Mouse (Mus musculus) forebrain, embryonic 10.5 days (tissue): Measurements from ENCODE around the gene Lrrc28. TPM values are rescaled to one million over a fixed set of nuclear protein-coding genes. Genes with fewer than 3 reads are reported as not detected.

Experiments
- DNase-seq: peaks from one replicate; pipeline ENCODE4 v3.0.0-alpha.2; 2017; ENCODE audit warnings: low spot score; ENCODE audit errors: extremely low spot score
- H3K27ac ChIP-seq: fragments of 300-500 bp; sonication (generic); 2 replicates; pipeline ENCODE4 v1.5.1; 2016; ENCODE audit warnings: mild to moderate bottlenecking
- H3K27me3 ChIP-seq: fragments of 300-500 bp; sonication (generic); 2 replicates; pipeline ENCODE4 v1.6.1; 2016; ENCODE audit warnings: mild to moderate bottlenecking; ENCODE audit not compliant: poor library complexity, severe bottlenecking
- H3K36me3 ChIP-seq: fragments of 300-500 bp; sonication (generic); replicated peaks from 2 replicates; pipeline ENCODE4 v1.6.1; 2016; ENCODE audit warnings: mild to moderate bottlenecking, moderate library complexity
- H3K4me1 ChIP-seq: fragments of 300-500 bp; sonication (generic); 2 replicates; pipeline ENCODE4 v1.6.1; 2016
- H3K4me3 ChIP-seq: fragments of 300-500 bp; sonication (generic); 2 replicates; pipeline ENCODE4 v1.5.1; 2016; ENCODE audit warnings: mild to moderate bottlenecking, moderate library complexity
- H3K9me3 ChIP-seq: fragments of 300-500 bp; sonication (generic); 2 replicates; pipeline ENCODE4 v1.6.1; 2016; ENCODE audit warnings: mild to moderate bottlenecking, moderate library complexity
- WGBS: fragments of 180-500 bp; shearing (Covaris S2); methylation state at CpG from one replicate; pipeline ENCODE4 v1.1.7; 2016; 5-methylcytosine and 5-hydroxymethylcytosine counted together
- polyA plus RNA-seq: library from polyadenylated mRNA; unstranded; fragments of >200 nt; fragmentation: Nextera tagmentation; extraction: Ambion mirVana; gene quantifications from 2 replicates; pipeline ENCODE4 v1.2.1, GENCODE M21; 2016

Lrrc28 gene
- polyA plus RNA-seq, 1 experiment from 2014 or later = 16.7 TPM

DNA sequence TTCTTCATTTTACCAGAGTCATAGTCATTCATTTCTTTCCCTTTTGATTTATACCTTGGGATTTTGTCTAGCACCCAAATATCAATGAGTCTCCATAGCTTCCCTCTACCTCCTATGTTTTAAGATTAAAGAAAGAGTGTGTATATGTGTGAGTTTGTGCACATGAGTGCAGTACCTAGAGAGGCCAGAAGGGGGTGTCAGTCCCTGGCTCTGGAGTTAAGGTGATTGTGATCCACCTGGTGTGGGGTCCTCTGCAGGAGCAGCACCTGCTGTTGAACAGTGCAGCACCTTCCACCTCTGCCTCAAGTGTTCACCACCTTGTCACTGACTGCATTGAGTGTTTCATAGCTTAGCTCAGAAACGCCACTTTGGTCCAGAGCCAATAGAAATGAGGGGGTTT is 25.9 kb upstream of the Lrrc28 start:
- Histone ChIP-seq H3K27me3 (no peaks in the 10 kb centered on the region), H3K4me1 (no peaks in the 10 kb centered on the region), H3K4me3 (no peak overlapping the region), H3K9me3 (peaks cover 4% of the 10 kb centered on the region; the same call in 1 of the 2 replicates), H3K27ac (no peak overlapping the region), H3K36me3 (peaks cover 81% of the 10 kb centered on the region)
- 91% methylated on average over 1 of the region's 1 CpGs for WGBS
- DNase-seq = no peak

DNA sequence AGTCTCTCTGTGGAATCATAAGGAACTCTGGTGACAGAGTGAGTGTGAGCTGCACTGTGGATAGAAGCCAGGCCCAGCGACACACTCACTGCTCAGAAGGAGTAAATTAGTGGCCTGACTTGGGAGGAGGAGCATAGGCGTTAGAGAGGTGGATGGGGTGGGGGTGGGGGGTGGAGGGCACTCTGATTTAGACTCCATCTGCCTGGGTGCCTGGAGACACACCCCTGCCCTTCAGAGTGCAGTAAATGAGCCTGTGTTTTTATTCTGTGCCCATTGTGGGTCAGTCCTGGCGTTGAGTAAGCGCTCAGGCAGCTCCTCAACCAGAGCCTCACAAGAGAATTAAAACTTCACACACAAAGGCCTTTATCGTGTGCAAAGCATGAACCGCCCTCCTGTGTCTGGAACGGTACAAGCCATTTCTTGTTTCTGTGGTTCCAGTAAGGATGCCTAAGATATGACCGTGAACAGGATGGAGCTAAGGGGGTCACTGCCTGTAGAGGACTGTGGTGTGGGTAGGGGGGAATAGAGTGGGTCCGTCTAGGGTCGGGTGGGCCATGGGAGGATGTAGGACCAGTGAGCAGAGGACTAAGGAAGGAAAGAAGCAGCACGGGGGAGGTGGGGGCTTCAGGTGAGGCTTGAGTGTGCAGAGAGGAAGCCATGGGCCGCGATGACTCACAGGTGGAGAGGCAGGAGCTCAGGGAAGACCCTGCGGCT is 19.1 kb upstream of the Lrrc28 start:
- peak overlapping the region; percentile 36; the same call in 1 of the 2 replicates for H3K27ac ChIP-seq
- no peaks in the 10 kb centered on the region for H3K27me3 ChIP-seq
- WGBS = 85% methylated on average over 14 of the region's 14 CpGs
- H3K4me1 ChIP-seq = peaks cover 10% of the 10 kb centered on the region
- H3K9me3 ChIP-seq = no peaks in the 10 kb centered on the region
- H3K4me3 ChIP-seq = no peak overlapping the region
- H3K36me3 ChIP-seq = peaks cover 69% of the 10 kb centered on the region
- no peak for DNase-seq

DNA sequence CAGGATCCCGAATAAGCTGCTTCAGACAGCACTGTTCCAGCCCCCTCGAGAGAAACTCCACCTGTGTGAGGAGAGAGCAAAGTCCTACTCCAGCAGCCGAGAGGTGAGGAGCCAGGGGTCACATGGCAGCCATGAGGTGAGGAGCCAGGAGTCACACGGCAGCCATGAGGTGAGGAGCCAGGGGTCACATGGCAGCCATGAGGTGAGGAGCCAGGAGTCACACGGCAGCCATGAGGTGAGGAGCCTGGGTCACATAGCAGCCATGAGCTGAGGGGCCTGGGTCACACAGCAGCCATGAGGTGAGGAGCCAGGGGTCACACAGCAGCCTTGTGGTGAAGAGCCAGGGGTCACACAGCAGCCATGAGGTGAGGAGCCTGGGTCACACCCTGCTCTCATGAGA is 17.4 kb upstream of the Lrrc28 start:
- Histone ChIP-seq H3K4me3 (no peak overlapping the region), H3K27me3 (no peaks in the 10 kb centered on the region), H3K4me1 (peaks cover 10% of the 10 kb centered on the region), H3K9me3 (no peaks in the 10 kb centered on the region; the same call in 1 of the 2 replicates), H3K36me3 (peaks cover 59% of the 10 kb centered on the region), H3K27ac (no peak overlapping the region)
- DNase-seq = no peak
- whole genome bisulfite sequencing = 86% methylated on average over 5 of the region's 5 CpGs

DNA sequence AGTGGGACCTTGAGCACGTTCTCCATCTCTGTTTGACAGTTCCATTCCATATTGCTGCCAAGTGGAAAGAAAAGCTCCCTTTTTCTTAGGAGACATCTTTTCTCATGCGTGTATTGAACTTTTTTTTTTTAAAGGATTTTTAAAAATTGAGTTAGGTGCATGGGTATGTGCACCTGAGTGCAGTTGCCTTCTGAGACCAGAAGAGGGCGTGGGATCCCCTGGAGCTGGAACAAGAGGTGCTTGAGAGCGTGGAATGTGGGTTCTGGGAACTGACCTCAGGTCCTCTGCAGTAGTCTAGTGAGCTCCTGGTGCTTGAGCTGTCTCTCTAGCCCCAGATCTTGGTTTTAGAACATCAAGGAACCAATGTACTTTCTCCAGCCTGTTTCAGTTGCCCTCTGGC is 13.0 kb upstream of the Lrrc28 start:
- 83% methylated on average over 4 of the region's 4 CpGs for WGBS
- H3K4me3 ChIP-seq = no peak overlapping the region
- peaks cover 26% of the 10 kb centered on the region for H3K36me3 ChIP-seq
- no peaks in the 10 kb centered on the region for H3K27me3 ChIP-seq
- no peak overlapping the region for H3K27ac ChIP-seq
- no peaks in the 10 kb centered on the region; the same call in 1 of the 2 replicates for H3K9me3 ChIP-seq
- DNase-seq = no peak
- H3K4me1 ChIP-seq = peaks cover 16% of the 10 kb centered on the region

DNA sequence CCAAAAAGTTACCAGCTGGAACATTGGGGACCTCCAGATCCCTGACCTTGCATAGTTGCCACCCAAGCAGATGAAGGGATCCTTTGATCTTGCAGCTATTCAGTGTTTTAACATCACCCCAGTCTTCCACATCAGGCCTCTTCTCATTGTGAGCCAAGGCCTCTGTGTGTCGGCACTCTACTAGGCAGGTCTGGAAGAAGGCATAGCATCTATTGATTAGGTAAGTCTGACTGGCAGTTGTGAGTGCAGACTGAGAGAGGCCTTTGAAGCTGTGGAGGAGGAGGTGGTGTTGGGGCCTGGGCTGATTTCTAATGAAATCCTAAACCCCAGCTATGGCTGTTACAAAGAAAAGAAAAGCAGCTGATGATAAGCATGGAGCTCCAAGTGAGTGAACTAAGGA is 10.1 kb upstream of the Lrrc28 start:
- H3K4me3 ChIP-seq = peak overlapping the region; percentile 38
- DNase-seq = peak; percentile 45
- no peaks in the 10 kb centered on the region for H3K27me3 ChIP-seq

DNA sequence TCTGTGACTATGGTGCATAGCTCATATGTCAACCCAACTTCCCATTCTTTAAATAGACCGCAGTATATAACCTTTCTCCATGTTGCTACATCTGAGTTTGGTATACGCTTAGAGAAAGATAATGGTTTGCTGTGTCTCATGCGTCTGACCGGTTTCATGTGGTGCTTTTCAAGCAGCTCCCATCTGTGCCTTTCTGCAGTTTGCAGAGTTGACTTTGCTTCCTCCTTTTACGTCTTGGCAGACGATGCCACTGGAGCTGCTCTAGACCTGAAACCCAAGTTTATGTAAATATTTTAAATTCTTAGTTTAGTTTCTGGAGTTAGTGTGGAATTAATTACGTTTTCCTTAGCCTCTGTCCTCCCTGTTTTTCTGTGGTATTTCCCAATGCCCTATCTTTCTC is 9.6 kb upstream of the Lrrc28 start:
- 89% methylated on average over 7 of the region's 7 CpGs for WGBS
- no peaks in the 10 kb centered on the region for H3K27me3 ChIP-seq
- H3K9me3 ChIP-seq = no peaks in the 10 kb centered on the region; the same call in 1 of the 2 replicates
- H3K4me1 ChIP-seq = peaks cover 32% of the 10 kb centered on the region
- no peak overlapping the region for H3K4me3 ChIP-seq
- DNase-seq = no peak
- H3K36me3 ChIP-seq = peaks cover 16% of the 10 kb centered on the region; the same call in 1 of the 2 replicates
- 0 out of 2 replicates have a peak overlapping the region, but pooled peaks have one; percentile 82 for H3K27ac ChIP-seq

More for the DNA sequence above, 10.1 kb upstream of the Lrrc28 start:
- 22% methylated on average over 1 of the region's 1 CpGs for WGBS
- H3K36me3 ChIP-seq = peaks cover 16% of the 10 kb centered on the region; the same call in 1 of the 2 replicates
- peaks cover 27% of the 10 kb centered on the region for H3K4me1 ChIP-seq
- H3K27ac ChIP-seq = peak overlapping the region; percentile 82
- no peaks in the 10 kb centered on the region; the same call in 1 of the 2 replicates for H3K9me3 ChIP-seq

DNA sequence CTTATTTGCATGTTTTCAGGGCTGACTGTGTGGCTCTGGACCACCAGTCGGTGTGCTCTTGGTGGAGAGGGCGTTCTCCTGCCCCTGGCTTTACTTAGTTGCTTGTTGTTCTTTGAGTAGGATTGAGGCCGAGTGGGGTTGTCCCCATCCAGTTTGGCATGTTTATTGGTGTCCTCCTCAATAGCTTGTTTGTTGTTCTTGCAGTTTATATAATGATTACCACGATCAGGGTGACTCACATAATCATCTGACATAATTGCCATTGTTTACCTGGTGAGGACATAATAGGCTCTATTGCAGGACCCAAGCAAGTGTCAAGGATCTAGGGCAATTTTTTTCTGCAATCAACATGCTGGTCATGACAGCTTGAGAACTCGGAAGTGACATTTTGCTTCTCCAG is 7.1 kb upstream of the Lrrc28 start:
- H3K4me3 ChIP-seq = no peak overlapping the region
- DNase-seq = no peak
- WGBS = 86% methylated on average over 5 of the region's 5 CpGs
- no peaks in the 10 kb centered on the region for H3K9me3 ChIP-seq
- no peak overlapping the region for H3K27ac ChIP-seq
- H3K36me3 ChIP-seq = peaks cover 9% of the 10 kb centered on the region; the same call in 1 of the 2 replicates
- H3K27me3 ChIP-seq = no peaks in the 10 kb centered on the region
- peaks cover 49% of the 10 kb centered on the region for H3K4me1 ChIP-seq

DNA sequence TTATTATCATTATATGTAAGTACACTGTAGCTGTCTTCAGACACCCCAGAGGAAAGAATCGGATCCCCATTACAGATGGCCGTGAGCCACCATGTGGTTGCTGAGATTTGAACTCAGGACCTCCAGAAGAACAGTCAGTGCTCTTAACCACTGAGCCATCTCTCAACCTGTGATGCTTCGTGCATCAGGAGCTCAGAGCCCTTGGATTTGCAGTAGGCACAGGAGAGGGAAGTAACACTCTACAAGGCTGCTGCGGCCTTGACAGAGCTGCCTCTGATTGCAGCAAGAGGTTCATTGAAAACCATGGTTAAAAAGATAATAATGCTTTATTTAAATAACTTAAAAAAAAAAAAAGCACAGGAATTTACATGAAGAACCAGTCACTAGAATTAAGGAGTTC is 3.3 kb upstream of the Lrrc28 start:
- no peaks in the 10 kb centered on the region for H3K27me3 ChIP-seq
- H3K4me3 ChIP-seq = peak overlapping the region; percentile 67
- peaks cover 54% of the 10 kb centered on the region for H3K4me1 ChIP-seq
- 81% methylated on average over 4 of the region's 4 CpGs for WGBS
- DNase-seq = no peak
- no peaks in the 10 kb centered on the region for H3K36me3 ChIP-seq
- H3K27ac ChIP-seq = 0 out of 2 replicates have a peak overlapping the region, but pooled peaks have one; percentile 89
- no peaks in the 10 kb centered on the region for H3K9me3 ChIP-seq

DNA sequence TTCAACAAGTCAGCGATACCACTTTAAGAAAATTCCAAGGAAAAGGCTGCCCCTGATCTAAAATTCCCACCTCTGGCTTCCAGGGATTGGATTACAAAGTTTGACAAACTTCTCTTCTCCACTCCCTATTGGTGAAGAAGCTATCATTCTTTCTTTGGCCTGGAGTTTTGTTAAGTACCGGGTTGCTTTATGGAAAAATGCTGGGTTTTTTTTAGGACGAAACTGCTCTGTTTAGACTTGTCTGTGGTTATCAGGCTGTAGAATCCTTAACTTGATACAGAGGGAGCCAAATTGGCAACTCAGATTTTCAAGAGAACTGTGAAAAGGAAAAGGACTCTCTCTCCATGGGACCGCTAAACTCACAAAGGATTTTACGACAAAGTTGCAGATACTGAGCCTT is 2.2 kb upstream of the Lrrc28 start, which contains the start of gene Ttc23:
Gene Ttc23 (plus strand): TSS at position 134 of the 400 bp plus-strand sequence.
- 2% methylated on average over 5 of the region's 5 CpGs for WGBS
- Histone ChIP-seq H3K27me3 (no peaks in the 10 kb centered on the region), H3K4me1 (peaks cover 53% of the 10 kb centered on the region), H3K36me3 (no peaks in the 10 kb centered on the region), H3K4me3 (peak within 1 kb of the TSS; percentile 79), H3K9me3 (no peaks in the 10 kb centered on the region), H3K27ac (peak within 1 kb of the TSS; percentile 90)
- no peak for DNase-seq

DNA sequence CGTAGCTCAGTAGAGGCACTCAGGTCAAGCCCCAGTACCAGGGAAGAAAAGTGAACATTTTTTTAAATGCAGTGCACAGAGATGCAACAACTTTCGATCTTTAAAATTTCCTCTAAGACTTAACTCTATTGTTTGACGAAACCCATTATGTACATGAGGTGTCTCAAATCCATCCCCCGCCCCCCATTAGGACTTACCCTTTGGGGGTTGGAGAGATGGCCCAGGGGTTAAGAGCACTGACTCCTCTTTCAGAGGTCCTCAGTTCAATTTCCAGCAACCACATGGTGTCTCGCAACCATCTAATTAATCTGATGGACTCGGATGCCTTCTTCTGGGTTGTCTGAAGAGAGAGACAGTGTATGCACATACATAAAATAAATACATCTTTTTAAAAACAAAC is 1.1 kb upstream of the Lrrc28 start:
- no peak for DNase-seq
- Histone ChIP-seq H3K4me3 (peak overlapping the region; percentile 79), H3K27ac (peak overlapping the region; percentile 90), H3K9me3 (no peaks in the 10 kb centered on the region), H3K4me1 (peaks cover 49% of the 10 kb centered on the region), H3K36me3 (no peaks in the 10 kb centered on the region), H3K27me3 (no peaks in the 10 kb centered on the region)
- 5% methylated on average over 6 of the region's 6 CpGs for WGBS

DNA sequence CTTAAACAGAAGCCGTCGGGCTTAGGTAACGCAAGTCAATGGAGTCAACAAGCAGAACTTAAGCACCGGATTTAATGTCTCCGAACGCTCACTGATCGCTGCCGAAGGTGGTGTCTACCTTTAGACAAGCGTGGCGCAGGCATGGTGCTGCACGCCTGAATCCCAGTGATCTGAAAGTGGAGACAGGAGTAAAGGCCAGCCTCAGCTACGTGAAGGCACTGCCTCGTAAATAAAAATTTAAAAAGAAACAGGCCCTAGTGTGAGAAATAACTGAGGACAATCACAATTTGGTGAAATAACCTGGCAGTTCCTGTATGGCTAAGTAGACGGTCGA is 580 bp upstream of the Lrrc28 start:
- Histone ChIP-seq H3K9me3 (no peaks in the 10 kb centered on the region), H3K27me3 (no peaks in the 10 kb centered on the region), H3K4me1 (peaks cover 49% of the 10 kb centered on the region), H3K27ac (peak overlapping the region; percentile 90), H3K36me3 (no peaks in the 10 kb centered on the region), H3K4me3 (peak overlapping the region; percentile 79)
- 0% methylated on average over 15 of the region's 15 CpGs for WGBS
- DNase-seq = no peak

DNA sequence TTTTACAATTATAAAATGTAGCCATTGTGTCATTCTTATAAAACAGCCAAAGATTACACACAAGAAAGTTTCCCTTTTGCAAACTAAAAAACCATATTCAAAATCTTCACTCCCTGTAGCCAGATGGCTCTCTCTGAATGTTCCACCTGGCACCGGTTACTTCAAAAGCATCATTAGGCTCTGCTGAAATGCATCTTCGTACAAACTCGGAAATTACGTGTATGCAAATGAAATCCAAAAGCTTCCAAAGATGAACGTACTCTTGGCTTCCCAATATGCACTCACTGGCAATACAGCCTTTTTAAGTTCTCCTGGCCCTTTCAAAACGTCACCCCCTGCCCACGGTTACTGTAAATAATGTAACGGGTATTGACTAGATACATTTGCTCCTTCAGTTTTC is 777 bp downstream of the Lrrc28 start:
- WGBS = 47% methylated on average over 8 of the region's 8 CpGs
- Histone ChIP-seq H3K27me3 (no peaks in the 10 kb centered on the region), H3K4me3 (peak overlapping the region; percentile 79), H3K27ac (no peak overlapping the region), H3K36me3 (no peaks in the 10 kb centered on the region), H3K9me3 (no peaks in the 10 kb centered on the region), H3K4me1 (peaks cover 38% of the 10 kb centered on the region)
- no peak for DNase-seq

DNA sequence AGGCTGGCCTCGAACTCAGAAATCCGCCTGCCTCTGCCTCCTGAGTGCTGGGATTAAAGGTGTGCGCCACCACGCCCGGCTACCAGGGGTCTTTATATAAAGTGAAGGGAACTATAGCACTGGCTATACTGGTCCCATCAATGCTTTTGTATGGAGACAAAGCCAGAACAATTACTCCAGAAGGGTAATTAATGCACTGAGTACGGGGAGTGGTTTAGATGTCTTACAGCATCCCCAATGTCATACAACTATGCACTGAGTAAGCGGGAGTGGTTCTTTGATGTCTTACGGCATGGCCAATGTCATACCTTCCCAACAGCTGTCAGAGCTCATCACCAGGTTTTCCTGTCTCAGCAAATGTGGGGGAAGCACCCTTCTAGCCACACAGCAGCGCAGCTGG is 2.1 kb downstream of the Lrrc28 start:
- H3K4me3 ChIP-seq = no peak overlapping the region
- no peaks in the 10 kb centered on the region for H3K27me3 ChIP-seq
- WGBS = 95% methylated on average over 9 of the region's 9 CpGs
- H3K27ac ChIP-seq = no peak overlapping the region
- H3K36me3 ChIP-seq = no peaks in the 10 kb centered on the region
- no peak for DNase-seq
- peaks cover 28% of the 10 kb centered on the region for H3K4me1 ChIP-seq
- no peaks in the 10 kb centered on the region for H3K9me3 ChIP-seq
